Mouse (Mus musculus) embryo, embryonic 9.5 days (tissue): Measurements from ENCODE around the gene Ndrg2.

ENCODE experiments used
- DNase-seq: peaks from one replicate; pipeline ENCODE4 v3.0.0-alpha.2; 2017; ENCODE audit errors: extremely low spot score

Ndrg2 gene

GRCm38 (mm10) chr14:51913062-51913959, 647 bp downstream of the Ndrg2 start:
- peak; percentile 52 for DNase-seq

- DNase-seq, result no peak
These were observed 1.4 kb downstream of the Ndrg2 start for GRCm38 (mm10) chr14:51912391-51913061.

GRCm38 (mm10) chr14:51911301-51911700, 2.7 kb downstream of the Ndrg2 start:
- no peak for DNase-seq

- no peak for DNase-seq
These were observed 7.9 kb downstream of the Ndrg2 start for GRCm38 (mm10) chr14:51906102-51906501.

- DNase-seq, result no peak
These were observed 9.3 kb downstream of the Ndrg2 start for GRCm38 (mm10) chr14:51904706-51905105.

- no peak for DNase-seq
These were observed 10.2 kb downstream of the Ndrg2 start for GRCm38 (mm10) chr14:51903782-51904181.

GRCm38 (mm10) chr14:51902806-51903710, 10.9 kb downstream of the Ndrg2 start:
- peak; percentile 79 for DNase-seq

- DNase-seq, result no peak
These were observed 14.6 kb downstream of the Ndrg2 start for GRCm38 (mm10) chr14:51899351-51899750.

- no peak for DNase-seq
These were observed 17.3 kb downstream of the Ndrg2 start for GRCm38 (mm10) chr14:51896539-51897170.

GRCm38 (mm10) chr14:51896019-51896418, 17.9 kb downstream of the Ndrg2 start:
- DNase-seq, result no peak

- DNase-seq, result no peak
These were observed 18.9 kb downstream of the Ndrg2 start for GRCm38 (mm10) chr14:51895071-51895470.

GRCm38 (mm10) chr14:51893809-51894208, 20.1 kb downstream of the Ndrg2 start:
- no peak for DNase-seq

GRCm38 (mm10) chr14:51893094-51893794, 20.7 kb downstream of the Ndrg2 start:
- DNase-seq, result no peak

- no peak for DNase-seq
These were observed 21.6 kb downstream of the Ndrg2 start, which contains the start of gene Slc39a2 for GRCm38 (mm10) chr14:51892191-51892939. Gene Slc39a2, plus strand, starts transcription at chr14:51892889.

- no peak for DNase-seq
These were observed 24.1 kb downstream of the Ndrg2 start for GRCm38 (mm10) chr14:51889833-51890232.

GRCm38 (mm10) chr14:51886051-51886450, 27.9 kb downstream of the Ndrg2 start:
- no peak for DNase-seq

GRCm38 (mm10) chr14:51884598-51885331, 29.2 kb downstream of the Ndrg2 start, which contains the start of gene Mettl17:
Gene Mettl17, plus strand, starts transcription at chr14:51884842.
- peak; percentile 98 for DNase-seq

- DNase-seq, result no peak
These were observed 29.9 kb downstream of the Ndrg2 start for GRCm38 (mm10) chr14:51884031-51884544.

- peak; percentile 81 for DNase-seq
These were observed 30.4 kb downstream of the Ndrg2 start for GRCm38 (mm10) chr14:51883527-51884030.
